ENCODE assay signal across 8 mouse cellular contexts in genomic region chrX:7421016-7421415, GRCm38 (mm10). TPM values are rescaled to one million over a fixed set of nuclear protein-coding genes. Genes with fewer than 3 reads are reported as not detected.
DNase-seq lines count a peak whose midpoint lies in the region; ATAC-seq and TF ChIP-seq lines count a peak whose summit lies in the region.

No protein-coding gene starts in this region.

- peak; percentile 84 for DNase-seq in ES-CJ7 (ENCODE audit: low read depth, low spot score)
- peak; percentile 75 for DNase-seq in c-Kit-positive CD71-negative TER-119-negative erythroid progenitor cells, embryonic 14.5 days (ENCODE audit: low read depth)
- DNase-seq in heart, postnatal 36 days, result peak; percentile 41 to 49
- peak; percentile 44 for DNase-seq in large intestine, adult 2 months (ENCODE audit: low read depth, low spot score)
- DNase-seq in lung, adult 2 months, result peak; percentile 24
- DNase-seq in testis, postnatal 14 days (ENCODE audit: low spot score), result peak; percentile 41

- H3K27me3 ChIP-seq in forebrain, embryonic 15.5 days, result no peaks in the 10 kb centered on the region
- H3K27me3 ChIP-seq in neural tube, embryonic 15.5 days (replicated peaks), result no peaks in the 10 kb centered on the region

- no peak for TF ChIP-seq POLR2A in lung, adult 2 months (IDR thresholded peaks at IDR 0.05; ENCODE audit: borderline replicate concordance, extremely low read depth, low read depth, low read length)

- intact Hi-C loops in heart, postnatal 36 days (cut with DNase I), result loop anchor here (1.0 to 5.0 kb wide), 2 partner anchors 99 to 221 kb away; no protein-coding TSS in a partner anchor

- peaks cover 8% of the 10 kb centered on the region for H3K4me1 ChIP-seq in forebrain, embryonic 15.5 days
- H3K4me1 ChIP-seq in lung, adult 2 months (ENCODE audit: control insufficient read depth, insufficient read depth, low read length), result no peaks in the 10 kb centered on the region
- no peaks in the 10 kb centered on the region for H3K4me1 ChIP-seq in neural tube, embryonic 15.5 days

- no peaks in the 10 kb centered on the region for H3K36me3 ChIP-seq in forebrain, embryonic 15.5 days
- H3K36me3 ChIP-seq in neural tube, embryonic 15.5 days, result no peaks in the 10 kb centered on the region

- no peak overlapping the region for H3K27ac ChIP-seq in forebrain, embryonic 15.5 days (replicated peaks)
- no peak overlapping the region for H3K27ac ChIP-seq in neural tube, embryonic 15.5 days (replicated peaks)

- H3K9ac ChIP-seq in forebrain, embryonic 15.5 days (replicated peaks), result no peak overlapping the region
- H3K9ac ChIP-seq in neural tube, embryonic 15.5 days (replicated peaks), result no peak overlapping the region

- H3K4me2 ChIP-seq in forebrain, embryonic 15.5 days (replicated peaks), result no peak overlapping the region
- H3K4me2 ChIP-seq in neural tube, embryonic 15.5 days, result peak overlapping the region; percentile 28

- H3K9me3 ChIP-seq in forebrain, embryonic 15.5 days, result no peaks in the 10 kb centered on the region
- H3K9me3 ChIP-seq in neural tube, embryonic 15.5 days (replicated peaks), result no peaks in the 10 kb centered on the region

- TF ChIP-seq CTCF in lung, adult 2 months (IDR thresholded peaks at IDR 0.05; ENCODE audit: insufficient read depth, low read length), result peak; percentile 68

- WGBS in forebrain, embryonic 15.5 days, result 25% methylated on average over 3 of the region's 3 CpGs
- WGBS in large intestine, adult 2 months, result 33% methylated on average over 3 of the region's 3 CpGs
- WGBS in lung, adult 2 months, result 38% methylated on average over 3 of the region's 3 CpGs
- WGBS in neural tube, embryonic 15.5 days, result 15% methylated on average over 3 of the region's 3 CpGs

- H3K4me3 ChIP-seq in forebrain, embryonic 15.5 days, result no peak overlapping the region
- H3K4me3 ChIP-seq in lung, adult 2 months (replicated peaks; ENCODE audit: extremely low read depth, low read depth, low read length), result no peak overlapping the region
- H3K4me3 ChIP-seq in neural tube, embryonic 15.5 days (replicated peaks), result no peak overlapping the region

- peak; percentile 53 for ATAC-seq in forebrain, embryonic 15.5 days (replicated peaks)
- ATAC-seq in neural tube, embryonic 15.5 days (ENCODE audit: low FRiP score), result peak; percentile 79

RNA-seq across cellular contexts. Expression of gene Usp27x, which starts 45.4 kb away (rescaled TPM):
- 1.7 and 1.9 TPM in 2 replicates for polyA plus RNA-seq in forebrain, embryonic 15.5 days (2015; fragmentation: Nextera tagmentation; extraction: Ambion mirVana)
- total RNA-seq in heart, postnatal 36 days (2021), result under 1 TPM; 0.76 to 0.92 TPM
- polyA plus RNA-seq in large intestine, adult 2 months (2012; rRNA removed), result 0.25 and 0.30 TPM in 2 replicates
- 1.2 and 1.4 TPM in 2 replicates for polyA plus RNA-seq in lung, adult 2 months (2012; rRNA removed)
- polyA plus RNA-seq in neural tube, embryonic 15.5 days (2015; fragmentation: Nextera tagmentation; extraction: Ambion mirVana), result 2.1 and 2.3 TPM in 2 replicates

Comparison
In these comparisons a context has a peak if more than half of its experiments do, and no peak if none do; other contexts are left out.
1. DNase-seq: peak in every context shown above with its lines; median percentile 84 in ES-CJ7; 75 in c-Kit-positive CD71-negative TER-119-negative erythroid progenitor cells, embryonic 14.5 days; 45 in heart, postnatal 36 days; 44 in large intestine, adult 2 months; 41 in testis, postnatal 14 days; 24 in lung, adult 2 months.